Mouse (Mus musculus) limb, embryonic 14.5 days (tissue): Measurements from ENCODE around the gene Ffar2. TPM values are rescaled to one million over a fixed set of nuclear protein-coding genes. Genes with fewer than 3 reads are reported as not detected.

Experiments used
- ATAC-seq: fragments of 200-750 bp; cut with Nextera tagmentation; 2 replicates; pipeline ENCODE4 v1.8.0; 2017; ENCODE audit warnings: low read depth, moderate number of reproducible peaks, moderate TSS enrichment; ENCODE audit not compliant: low FRiP score
- DNase-seq: peaks from one replicate; pipeline ENCODE4 v3.0.0-alpha.2; 2015; ENCODE audit warnings: low spot score
- H3K27ac ChIP-seq: fragments of 300-500 bp; sonication (generic); replicated peaks from 2 replicates; pipeline ENCODE4 v1.5.1; 2014; ENCODE audit warnings: low read depth, mild to moderate bottlenecking, low read length, moderate library complexity, mixed read lengths
- H3K27me3 ChIP-seq: fragments of 300-500 bp; sonication (generic); 2 replicates; pipeline ENCODE4 v1.6.1; 2014; ENCODE audit warnings: low read length, mixed read lengths; ENCODE audit not compliant: control insufficient read depth, insufficient read depth
- H3K36me3 ChIP-seq: fragments of 300-500 bp; sonication (generic); 2 replicates; pipeline ENCODE4 v1.6.1; 2014; ENCODE audit warnings: mild to moderate bottlenecking, low read length, moderate library complexity, mixed read lengths; ENCODE audit not compliant: control insufficient read depth, insufficient read depth
- H3K4me1 ChIP-seq: fragments of 300-500 bp; sonication (generic); 2 replicates; pipeline ENCODE4 v1.6.1; 2014; ENCODE audit warnings: antibody characterized with exemption, low read length, mixed read lengths; ENCODE audit not compliant: control insufficient read depth, insufficient read depth
- H3K4me2 ChIP-seq: fragments of 300-500 bp; sonication (generic); replicated peaks from 2 replicates; pipeline ENCODE4 v1.6.1; 2014; ENCODE audit warnings: low read depth, mild to moderate bottlenecking, low read length, moderate library complexity; ENCODE audit not compliant: severe bottlenecking
- H3K4me3 ChIP-seq: fragments of 300-500 bp; sonication (generic); replicated peaks from 2 replicates; pipeline ENCODE4 v1.5.1; 2014; ENCODE audit warnings: low read length
- H3K9ac ChIP-seq: fragments of 300-500 bp; sonication (generic); 2 replicates; pipeline ENCODE4 v1.6.1; 2014; ENCODE audit warnings: mild to moderate bottlenecking, low read depth, low read length, moderate library complexity; ENCODE audit not compliant: severe bottlenecking
- H3K9me3 ChIP-seq: fragments of 300-500 bp; sonication (generic); 2 replicates; pipeline ENCODE4 v1.6.1; 2016; ENCODE audit warnings: low read length; ENCODE audit not compliant: control insufficient read depth
- POLR2A ChIP-seq: fragments of 200-500 bp; IDR thresholded peaks from 2 replicates; pipeline ENCODE4 v1.8.0; 2012; ENCODE audit warnings: inconsistent platforms, mild to moderate bottlenecking, moderate library complexity, borderline replicate concordance; ENCODE audit not compliant: insufficient read depth, insufficient read length; ENCODE audit errors: extremely low read depth
- WGBS: fragments of 180-500 bp; shearing (Covaris S2); extraction: QIAGEN DNeasy Blood & Tissue Kit; methylation state at CpG from one replicate; pipeline ENCODE4 v1.1.7; 2014; 5-methylcytosine and 5-hydroxymethylcytosine counted together
- polyA plus RNA-seq, 2 experiments: library from polyadenylated mRNA; depleted of rRNA in 1 of 2; stranded (reverse) in 1 of 2; unstranded in 1 of 2; fragments of >200 nt; fragmentation: Nextera tagmentation in 1 of 2; extraction: Ambion mirVana in 1 of 2; gene quantifications; 2 replicates each; pipeline versions ENCODE4 v1.2.1 to v1.2.3; 2012 to 2014

Gene Ffar2
- polyA plus RNA-seq, 2 experiments = 0.18 TPM; not detected in 1

DNA sequence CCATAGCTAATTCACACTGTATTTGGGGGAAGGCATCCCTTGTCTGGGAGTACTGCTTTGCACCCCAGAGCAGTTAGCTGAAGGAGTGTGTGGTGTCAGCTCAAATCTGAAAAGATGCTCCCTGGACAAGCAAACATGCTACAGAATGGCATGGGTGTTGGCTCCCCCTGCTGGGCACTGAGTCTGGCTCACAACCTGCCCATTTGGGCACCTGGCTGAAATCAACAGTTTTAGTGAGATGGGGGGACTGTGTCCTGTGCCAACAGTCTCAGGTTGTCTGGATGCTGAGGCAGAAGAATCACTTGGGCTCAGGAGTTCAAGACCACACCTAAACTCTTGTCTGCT, 35.7 kb upstream of the Ffar2 start:
- ATAC-seq (peak; percentile 50; the same call in 1 of the 2 replicates), DNase-seq (peak; percentile 82)
- no peak overlapping the region for H3K9ac ChIP-seq
- no peaks in the 10 kb centered on the region for H3K9me3 ChIP-seq
- H3K27ac ChIP-seq = no peak overlapping the region
- no peak overlapping the region for H3K4me3 ChIP-seq
- H3K36me3 ChIP-seq = no peaks in the 10 kb centered on the region
- TF ChIP-seq POLR2A = no peak
- H3K4me2 ChIP-seq = no peak overlapping the region
- no peaks in the 10 kb centered on the region for H3K27me3 ChIP-seq
- H3K4me1 ChIP-seq = no peaks in the 10 kb centered on the region

DNA sequence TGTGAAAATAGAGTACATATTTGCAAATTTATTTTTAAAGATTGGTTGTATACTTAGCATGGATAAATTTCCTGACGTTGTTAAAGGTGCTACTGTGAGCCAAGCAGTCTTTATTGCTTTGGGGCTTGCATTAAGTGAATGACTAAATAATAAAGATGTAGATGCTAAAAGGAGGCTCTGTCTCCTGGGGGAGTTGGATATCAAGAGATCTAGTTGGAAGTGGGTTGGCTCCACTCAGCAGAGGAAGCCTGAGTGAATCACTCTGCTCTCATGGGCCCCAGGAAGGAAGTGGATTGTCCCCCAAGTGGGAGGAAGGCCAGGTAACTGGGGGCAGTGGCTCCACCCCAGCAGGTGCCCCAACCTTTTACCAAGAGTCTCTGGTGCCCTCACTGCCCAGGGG, 34.2 kb upstream of the Ffar2 start:
- DNase-seq (no peak), ATAC-seq (no peak)
- Histone ChIP-seq H3K9ac (no peak overlapping the region), H3K4me2 (no peak overlapping the region), H3K4me3 (no peak overlapping the region), H3K4me1 (no peaks in the 10 kb centered on the region), H3K27ac (no peak overlapping the region), H3K36me3 (no peaks in the 10 kb centered on the region), H3K9me3 (no peaks in the 10 kb centered on the region), H3K27me3 (no peaks in the 10 kb centered on the region)
- TF ChIP-seq POLR2A = no peak
- WGBS = 71% methylated on average over 1 of the region's 1 CpGs

DNA sequence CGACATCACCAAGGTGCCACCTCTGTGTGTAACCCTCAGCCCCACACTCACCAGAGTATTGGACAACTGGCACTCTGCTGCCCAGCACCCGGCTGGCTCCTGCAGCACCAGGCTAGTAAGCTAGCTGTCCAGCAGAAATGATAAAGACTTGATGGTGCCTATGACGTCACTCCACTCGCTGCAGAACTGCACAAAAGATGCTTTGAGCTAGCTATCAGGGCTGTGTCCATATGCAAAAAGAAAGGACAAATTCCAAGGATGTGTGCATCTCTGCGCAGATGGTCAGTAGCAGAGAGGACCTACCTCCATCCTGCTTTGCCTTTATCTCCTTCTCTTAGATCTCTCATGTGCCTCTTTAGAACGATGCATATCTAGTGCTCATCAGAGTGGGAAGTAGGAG, 32.5 kb upstream of the Ffar2 start, which contains the start of gene Ffar3:
Ffar3 (minus strand) TSS at position 101 of the 400 bp plus-strand sequence.
- TF ChIP-seq POLR2A = no peak
- Histone ChIP-seq H3K4me3 (no peak within 1 kb of the TSS), H3K9ac (no peak within 1 kb of the TSS), H3K36me3 (no peaks in the 10 kb centered on the region), H3K9me3 (no peaks in the 10 kb centered on the region), H3K27me3 (no peaks in the 10 kb centered on the region), H3K4me1 (no peaks in the 10 kb centered on the region), H3K27ac (no peak within 1 kb of the TSS), H3K4me2 (no peak within 1 kb of the TSS)
- WGBS = 86% methylated on average over 6 of the region's 6 CpGs
- no peak for ATAC-seq
- no peak for DNase-seq

DNA sequence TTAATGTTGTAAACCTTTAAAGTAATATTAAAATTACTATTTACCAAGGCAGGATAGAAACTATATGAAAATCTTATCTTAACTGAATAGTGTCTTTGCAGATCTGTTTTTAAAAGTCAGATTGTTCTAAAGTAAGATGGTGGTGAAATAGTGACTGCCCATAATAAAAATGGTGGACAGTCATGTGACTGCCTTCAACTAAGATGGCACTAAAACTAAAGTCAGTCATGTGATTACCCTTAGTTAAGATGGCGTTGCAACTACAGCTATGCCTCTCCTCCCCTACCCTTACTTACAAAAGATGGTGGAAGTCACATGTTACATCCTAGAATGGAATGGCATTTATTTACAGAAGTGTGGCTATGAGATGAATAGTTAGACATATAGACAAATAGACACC, 27.8 kb upstream of the Ffar2 start:
- Histone ChIP-seq H3K36me3 (no peaks in the 10 kb centered on the region), H3K9me3 (no peaks in the 10 kb centered on the region), H3K9ac (no peak overlapping the region), H3K27ac (no peak overlapping the region), H3K4me2 (no peak overlapping the region), H3K4me1 (no peaks in the 10 kb centered on the region), H3K4me3 (no peak overlapping the region), H3K27me3 (no peaks in the 10 kb centered on the region)
- WGBS = 69% methylated on average over 1 of the region's 1 CpGs
- DNase-seq (no peak), ATAC-seq (no peak)
- TF ChIP-seq POLR2A = no peak

DNA sequence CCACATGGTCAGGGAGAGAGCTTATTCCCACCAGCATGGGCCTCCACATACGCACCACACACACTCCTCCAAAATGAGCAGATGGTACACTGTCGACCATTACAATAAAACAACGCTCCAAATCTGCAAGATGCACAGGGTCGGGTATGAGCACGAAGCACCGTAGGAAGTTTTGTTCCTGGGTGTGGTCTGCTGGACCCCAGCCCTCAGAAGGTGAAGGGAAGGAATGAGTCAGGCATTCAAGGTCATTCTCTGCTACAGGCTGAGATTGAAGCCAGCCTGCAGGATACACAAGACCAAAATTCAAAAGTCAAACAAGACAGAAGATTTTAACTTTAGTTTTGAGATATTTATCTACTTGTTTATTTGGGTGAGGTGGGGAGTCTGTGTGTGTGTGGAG, 24.4 kb upstream of the Ffar2 start:
- no peak overlapping the region for H3K9ac ChIP-seq
- TF ChIP-seq POLR2A = no peak
- ATAC-seq (no peak), DNase-seq (no peak)
- 0 out of 2 replicates have a peak, but pooled peaks cover 2% of the 10 kb centered on the region for H3K4me1 ChIP-seq
- no peaks in the 10 kb centered on the region for H3K9me3 ChIP-seq
- H3K27ac ChIP-seq = no peak overlapping the region
- no peak overlapping the region for H3K4me3 ChIP-seq
- no peak overlapping the region for H3K4me2 ChIP-seq
- WGBS = 72% methylated on average over 6 of the region's 6 CpGs
- no peaks in the 10 kb centered on the region for H3K36me3 ChIP-seq
- no peaks in the 10 kb centered on the region for H3K27me3 ChIP-seq

DNA sequence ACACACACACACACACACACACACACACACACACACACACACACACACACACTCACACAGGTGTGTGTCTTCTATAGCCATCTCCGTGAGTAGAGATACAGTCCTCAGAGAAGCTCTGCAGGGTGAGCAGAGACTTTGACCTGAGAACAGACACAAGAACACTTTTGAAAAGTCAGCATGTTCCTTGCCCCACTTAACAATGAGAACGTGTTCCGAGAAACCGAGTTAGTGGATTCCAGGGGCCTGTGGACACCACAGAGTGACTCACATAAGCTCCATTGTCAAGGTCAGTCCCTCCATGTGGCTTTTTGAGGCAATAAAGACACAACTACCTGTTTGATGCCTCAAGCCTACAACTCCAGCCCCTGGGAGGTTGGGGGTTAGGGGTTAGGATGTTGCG, 23.8 kb upstream of the Ffar2 start:
- DNase-seq = no peak
- Histone ChIP-seq H3K4me2 (no peak overlapping the region), H3K9me3 (no peaks in the 10 kb centered on the region), H3K27me3 (no peaks in the 10 kb centered on the region), H3K9ac (no peak overlapping the region), H3K36me3 (no peaks in the 10 kb centered on the region), H3K4me1 (0 out of 2 replicates have a peak, but pooled peaks cover 2% of the 10 kb centered on the region), H3K4me3 (no peak overlapping the region), H3K27ac (no peak overlapping the region)
- no peak for ATAC-seq
- no peak for TF ChIP-seq POLR2A
- 65% methylated on average over 5 of the region's 5 CpGs for WGBS
